In the genomic region with DNA sequence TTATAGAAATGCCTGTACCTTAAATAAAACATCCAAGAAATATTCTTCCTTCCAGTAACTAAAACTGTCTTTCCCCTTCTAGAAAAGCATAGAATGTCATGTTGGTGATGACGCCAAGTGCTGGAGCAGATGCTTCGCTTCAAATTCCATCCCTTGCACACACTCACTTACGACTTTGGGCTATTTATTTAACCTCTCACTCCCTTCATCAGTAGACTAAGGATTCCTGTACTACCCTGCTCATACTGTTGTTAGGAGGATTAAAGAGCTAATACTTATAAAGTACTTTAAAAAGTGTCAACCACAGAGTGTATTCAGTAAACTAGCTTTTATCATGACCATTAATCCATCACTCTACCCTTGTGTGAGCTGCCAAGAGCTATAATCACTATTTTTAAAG, we compare ENCODE assay signal across 18 mouse cellular contexts.
"Had no signal": no experiment of that assay in that cellular context is flagged by ENCODE, and none has a peak within 500 bp of the region (broad histone marks: within the 10 kb centered on the region; RNA-seq: fewer than 3 reads in every experiment).

No protein-coding gene starts in this region.

- ATAC-seq: hindbrain, embryonic 16.5 days; intestine, embryonic 15.5 days; liver, embryonic 12.5 days; midbrain, embryonic 13.5 days; midbrain, embryonic 16.5 days had no signal

- H3K36me3 ChIP-seq: intestine, embryonic 15.5 days; limb, embryonic 10.5 days; limb, embryonic 13.5 days; liver, embryonic 12.5 days; liver, embryonic 15.5 days; midbrain, embryonic 13.5 days had no signal

- H3K4me2 ChIP-seq: intestine, embryonic 15.5 days; limb, embryonic 13.5 days; liver, embryonic 12.5 days; liver, embryonic 15.5 days; midbrain, embryonic 13.5 days had no signal

- H3K27ac ChIP-seq: intestine, embryonic 15.5 days; layer of hippocampus, adult 2 months; limb, embryonic 10.5 days; limb, embryonic 13.5 days; liver, embryonic 12.5 days; liver, embryonic 15.5 days; midbrain, embryonic 13.5 days; stomach, postnatal 0 days had no signal

- H3K27me3 ChIP-seq: intestine, embryonic 15.5 days; limb, embryonic 13.5 days; liver, embryonic 12.5 days; liver, embryonic 15.5 days; midbrain, embryonic 13.5 days had no signal

- H3K4me1 ChIP-seq: intestine, embryonic 15.5 days; limb, embryonic 10.5 days; limb, embryonic 13.5 days; liver, embryonic 15.5 days; midbrain, embryonic 13.5 days had no signal

- H3K4me3 ChIP-seq: intestine, embryonic 15.5 days; layer of hippocampus, adult 2 months; limb, embryonic 10.5 days; limb, embryonic 13.5 days; liver, embryonic 12.5 days; liver, embryonic 15.5 days; midbrain, embryonic 13.5 days had no signal

- DNase-seq: layer of hippocampus, adult 9-11 months; liver; lung, adult 18-20 months; lung, postnatal 10 days; lung, postnatal 4 days; thymus, adult 2 months; thymus, postnatal 14 days; thymus, postnatal 4 days had no signal

- H3K9me3 ChIP-seq: intestine, embryonic 15.5 days; limb, embryonic 10.5 days; limb, embryonic 13.5 days; liver, embryonic 12.5 days; liver, embryonic 15.5 days; midbrain, embryonic 13.5 days had no signal

- H3K9ac ChIP-seq: intestine, embryonic 15.5 days; limb, embryonic 13.5 days; liver, embryonic 12.5 days; liver, embryonic 15.5 days; midbrain, embryonic 13.5 days had no signal
